Mouse (Mus musculus) embryonic facial prominence, embryonic 14.5 days (tissue): ENCODE measurements at regions not wholly inside any gene's neighbourhood (a gene's known extent, or its start where the extent isn't known, plus 50 kb on each side); places are given as distances from the start of the nearest gene placed in this dataset.

ENCODE experiments used
- ATAC-seq: fragments of 200-750 bp; cut with Nextera tagmentation; 2 replicates; pipeline ENCODE4 v1.8.0; 2017; ENCODE audit warnings: low read depth, moderate number of reproducible peaks, moderate TSS enrichment
- DNase-seq: peaks from one replicate; pipeline ENCODE4 v3.0.0-alpha.2; 2015; ENCODE audit warnings: low spot score
- H3K27ac ChIP-seq: fragments of 300-500 bp; sonication (generic); replicated peaks from 2 replicates; pipeline ENCODE4 v1.5.1; 2014; ENCODE audit warnings: low read depth, mild to moderate bottlenecking, low read length, moderate library complexity
- H3K27me3 ChIP-seq: fragments of 300-500 bp; sonication (generic); replicated peaks from 2 replicates; pipeline ENCODE4 v1.6.1; 2014; ENCODE audit warnings: low read length; ENCODE audit not compliant: control insufficient read depth, insufficient read depth
- H3K36me3 ChIP-seq: fragments of 300-500 bp; sonication (generic); 2 replicates; pipeline ENCODE4 v1.6.1; 2014; ENCODE audit warnings: low read length, mixed read lengths; ENCODE audit not compliant: control insufficient read depth, insufficient read depth
- H3K4me1 ChIP-seq: fragments of 300-500 bp; sonication (generic); 2 replicates; pipeline ENCODE4 v1.6.1; 2014; ENCODE audit warnings: antibody characterized with exemption, low read length; ENCODE audit not compliant: control insufficient read depth, insufficient read depth
- H3K4me2 ChIP-seq: fragments of 300-500 bp; sonication (generic); 2 replicates; pipeline ENCODE4 v1.6.1; 2014; ENCODE audit warnings: low read depth, mild to moderate bottlenecking, low read length, moderate library complexity, mixed read lengths
- H3K4me3 ChIP-seq: fragments of 300-500 bp; sonication (generic); 2 replicates; pipeline ENCODE4 v1.5.1; 2014; ENCODE audit warnings: low read depth, mild to moderate bottlenecking, low read length
- H3K9ac ChIP-seq: fragments of 300-500 bp; sonication (generic); 2 replicates; pipeline ENCODE4 v1.6.1; 2014; ENCODE audit warnings: low read depth, mild to moderate bottlenecking, low read length, moderate library complexity, mixed read lengths
- H3K9me3 ChIP-seq: fragments of 300-500 bp; sonication (generic); 2 replicates; pipeline ENCODE4 v1.6.1; 2016; ENCODE audit warnings: low read length; ENCODE audit not compliant: control insufficient read depth
- WGBS: fragments of 180-500 bp; shearing (Covaris S2); extraction: QIAGEN DNeasy Blood & Tissue Kit; methylation state at CpG from one replicate; pipeline ENCODE4 v1.1.7; 2014; 5-methylcytosine and 5-hydroxymethylcytosine counted together

DNA sequence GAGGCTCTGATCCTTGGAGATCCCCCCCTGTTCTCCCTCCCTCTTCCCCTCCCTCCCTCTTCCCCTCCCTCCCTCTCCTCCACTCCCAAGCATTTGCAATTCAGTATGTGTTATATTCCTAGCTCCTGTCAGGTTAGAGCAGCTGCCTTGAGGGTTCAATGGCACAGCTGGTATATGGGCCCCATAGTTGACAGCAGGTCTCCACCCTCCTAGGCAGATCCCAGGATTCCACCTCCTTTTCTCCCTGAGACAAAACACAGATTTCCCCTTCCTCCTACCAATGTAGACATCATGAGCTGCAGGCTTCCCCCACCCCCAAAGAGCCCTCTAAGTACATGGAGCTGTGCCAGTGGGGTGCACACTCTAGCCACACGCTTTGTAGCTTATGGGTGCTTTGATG lies 137.8 kb downstream of the Unc5cl start:
- no peak for ATAC-seq
- 76% methylated on average over 1 of the region's 1 CpGs for WGBS
- no peak overlapping the region for H3K4me2 ChIP-seq
- H3K9me3 ChIP-seq = no peaks in the 10 kb centered on the region
- no peak overlapping the region for H3K27ac ChIP-seq
- H3K36me3 ChIP-seq = no peaks in the 10 kb centered on the region
- H3K4me1 ChIP-seq = no peaks in the 10 kb centered on the region
- H3K4me3 ChIP-seq = no peak overlapping the region
- no peak for DNase-seq
- H3K27me3 ChIP-seq = no peaks in the 10 kb centered on the region
- H3K9ac ChIP-seq = no peak overlapping the region

DNA sequence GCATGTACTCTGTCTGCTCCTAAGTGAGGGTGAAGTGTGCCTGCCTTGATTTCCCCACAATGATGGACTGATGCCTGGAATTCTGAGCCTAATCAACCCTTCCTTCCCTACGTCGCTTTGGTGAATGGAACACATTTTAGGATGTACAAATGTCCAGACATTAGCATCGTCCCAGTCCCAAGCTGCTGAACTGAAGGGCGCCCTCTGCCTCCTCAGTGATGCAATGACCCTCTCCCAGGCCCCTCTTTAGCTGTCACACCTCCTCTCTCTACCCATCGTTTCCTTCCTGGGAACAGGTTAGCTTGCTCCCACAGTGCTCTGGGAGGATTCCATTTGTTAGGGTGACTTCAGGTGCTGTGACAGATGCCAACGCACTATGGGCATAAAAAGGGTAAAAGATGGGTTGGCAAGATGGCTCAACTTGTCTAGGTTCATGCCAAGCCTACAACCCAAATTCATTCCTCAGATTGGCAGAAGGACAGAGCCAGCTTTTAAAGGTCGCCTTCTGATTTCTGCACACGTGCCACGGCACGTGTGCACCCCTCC lies 140.8 kb downstream of the Unc5cl start:
- WGBS = 73% methylated on average over 10 of the region's 10 CpGs

DNA sequence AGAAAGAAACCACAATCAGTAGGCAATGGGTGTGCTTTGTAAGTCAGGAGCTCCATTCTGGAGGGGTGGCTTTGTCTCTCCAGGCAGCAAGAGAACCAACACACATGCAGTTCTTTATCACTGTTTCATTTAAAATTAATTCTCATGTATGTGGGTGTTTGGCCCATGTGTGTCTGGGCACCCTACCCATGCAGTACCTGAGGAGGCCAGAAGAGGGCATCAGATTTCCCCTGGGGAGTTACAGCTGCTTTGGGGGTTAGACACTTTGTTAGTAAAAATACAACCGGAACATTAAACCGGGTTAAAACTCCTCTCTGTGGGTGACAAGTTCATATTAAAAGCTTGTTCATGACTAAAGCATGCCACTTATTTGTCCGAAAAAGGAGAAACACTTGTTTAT lies 141.7 kb downstream of the Unc5cl start:
- H3K27me3 ChIP-seq = no peaks in the 10 kb centered on the region
- H3K27ac ChIP-seq = no peak overlapping the region
- no peaks in the 10 kb centered on the region for H3K9me3 ChIP-seq
- H3K36me3 ChIP-seq = no peaks in the 10 kb centered on the region
- no peak for DNase-seq
- no peak overlapping the region for H3K9ac ChIP-seq
- H3K4me3 ChIP-seq = no peak overlapping the region
- H3K4me1 ChIP-seq = no peaks in the 10 kb centered on the region
- no peak overlapping the region for H3K4me2 ChIP-seq
- no peak for ATAC-seq
- WGBS = 83% methylated on average over 3 of the region's 3 CpGs

More for the DNA sequence above, 140.8 kb downstream of the Unc5cl start:
- DNase-seq (no peak), ATAC-seq (no peak)
- Histone ChIP-seq H3K9ac (no peak overlapping the region), H3K4me3 (no peak overlapping the region), H3K4me1 (no peaks in the 10 kb centered on the region), H3K4me2 (no peak overlapping the region), H3K27me3 (no peaks in the 10 kb centered on the region), H3K27ac (no peak overlapping the region), H3K9me3 (no peaks in the 10 kb centered on the region), H3K36me3 (no peaks in the 10 kb centered on the region)

- DNase-seq (no peak), ATAC-seq (no peak)
- Histone ChIP-seq H3K9ac (no peak overlapping the region), H3K27me3 (no peaks in the 10 kb centered on the region), H3K4me2 (no peak overlapping the region), H3K36me3 (no peaks in the 10 kb centered on the region), H3K4me3 (no peak overlapping the region), H3K27ac (no peak overlapping the region), H3K4me1 (no peaks in the 10 kb centered on the region), H3K9me3 (no peaks in the 10 kb centered on the region)
- WGBS = 87% methylated on average over 1 of the region's 1 CpGs
Observed at GRCm38 (mm10) chr17:48597301-48597700, 142.6 kb downstream of the Unc5cl start.

DNA sequence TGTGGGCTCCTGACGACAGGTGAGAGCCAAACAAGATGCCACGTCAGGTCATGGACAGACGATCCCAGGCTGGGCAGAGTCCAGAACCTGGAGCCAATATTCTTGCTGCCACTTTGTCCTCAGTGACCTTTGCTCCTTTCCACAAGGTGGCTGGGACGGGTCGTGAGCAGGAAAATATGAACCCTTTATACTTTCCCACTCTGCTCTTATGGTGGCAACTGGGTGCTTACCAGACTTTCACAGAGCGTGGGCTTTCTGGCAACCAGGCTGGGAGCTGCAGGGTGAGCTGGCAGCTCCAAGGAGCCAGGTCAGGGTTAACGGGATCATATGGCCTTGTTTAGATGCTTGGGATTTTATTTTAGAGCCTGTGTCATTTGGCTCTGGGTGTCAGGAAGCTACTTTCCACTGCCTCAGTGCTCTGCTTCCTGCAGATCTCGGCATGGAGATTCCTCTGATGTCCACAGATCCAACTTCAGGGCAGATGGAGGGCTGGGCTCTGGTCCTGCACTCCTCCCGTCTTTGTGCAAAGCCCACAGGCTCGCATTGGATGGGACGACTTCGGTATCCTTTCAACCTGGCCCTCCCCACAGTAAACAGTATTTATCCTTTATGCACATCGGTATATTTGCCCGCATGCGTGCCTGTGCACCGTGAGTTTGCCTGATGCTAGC lies 143.9 kb downstream of the Unc5cl start:
- 82% methylated on average over 16 of the region's 16 CpGs for WGBS
- no peaks in the 10 kb centered on the region for H3K27me3 ChIP-seq
- H3K9ac ChIP-seq = no peak overlapping the region
- DNase-seq (no peak), ATAC-seq (no peak)
- no peaks in the 10 kb centered on the region for H3K36me3 ChIP-seq
- H3K9me3 ChIP-seq = no peaks in the 10 kb centered on the region
- no peak overlapping the region for H3K4me3 ChIP-seq
- no peak overlapping the region for H3K27ac ChIP-seq
- no peak overlapping the region for H3K4me2 ChIP-seq
- no peaks in the 10 kb centered on the region for H3K4me1 ChIP-seq

DNA sequence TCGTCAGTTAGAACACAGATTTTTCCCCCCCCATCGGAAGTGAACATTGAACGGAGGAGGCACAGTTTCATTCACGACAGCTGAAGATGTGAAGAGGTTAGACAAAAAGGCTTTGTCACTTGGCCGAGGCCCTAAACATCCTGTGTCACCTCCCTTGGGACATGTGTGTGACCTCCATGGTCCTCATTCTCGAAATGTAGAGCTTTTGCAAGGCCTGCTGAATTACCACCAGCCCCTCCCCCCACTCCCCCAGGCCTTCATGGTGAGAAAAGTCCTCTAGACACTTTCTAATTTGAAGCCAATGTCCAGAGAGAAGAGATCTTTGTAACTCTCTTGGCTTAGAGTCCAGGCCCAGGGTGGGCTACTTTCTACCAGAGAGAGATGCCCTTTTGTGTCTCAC lies 145.5 kb downstream of the Unc5cl start:
- Histone ChIP-seq H3K9me3 (no peaks in the 10 kb centered on the region), H3K4me1 (no peaks in the 10 kb centered on the region), H3K27ac (no peak overlapping the region), H3K9ac (no peak overlapping the region), H3K27me3 (no peaks in the 10 kb centered on the region), H3K36me3 (no peaks in the 10 kb centered on the region), H3K4me3 (no peak overlapping the region), H3K4me2 (no peak overlapping the region)
- DNase-seq = no peak
- 43% methylated on average over 6 of the region's 6 CpGs for WGBS
- no peak for ATAC-seq

DNA sequence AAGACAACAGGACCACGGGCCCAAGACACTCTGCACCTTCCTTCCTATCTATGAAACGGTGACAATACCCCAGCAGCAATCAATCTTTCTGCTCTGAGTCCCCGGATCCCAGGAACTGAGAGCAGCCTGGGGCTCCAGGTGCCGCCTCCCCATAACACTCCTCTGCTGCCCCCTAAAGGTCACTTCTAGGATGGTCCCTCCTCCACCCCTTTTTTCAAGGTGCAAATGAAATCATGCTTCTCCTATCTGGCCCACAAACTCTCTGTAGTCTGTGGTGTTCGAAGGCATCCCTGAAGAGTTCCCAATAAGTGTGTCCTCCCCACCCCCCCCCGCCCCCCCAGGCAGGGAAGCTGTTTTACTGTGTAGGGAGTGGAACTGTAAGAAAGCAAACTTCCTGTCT lies 147.9 kb downstream of the Unc5cl start:
- Histone ChIP-seq H3K4me1 (no peaks in the 10 kb centered on the region), H3K4me2 (no peak overlapping the region), H3K27ac (no peak overlapping the region), H3K9me3 (no peaks in the 10 kb centered on the region), H3K36me3 (no peaks in the 10 kb centered on the region), H3K9ac (no peak overlapping the region), H3K4me3 (no peak overlapping the region), H3K27me3 (no peaks in the 10 kb centered on the region)
- DNase-seq = peak; percentile 67
- WGBS = 7% methylated on average over 6 of the region's 6 CpGs
- peak; percentile 54; the same call in 1 of the 2 replicates for ATAC-seq

DNA sequence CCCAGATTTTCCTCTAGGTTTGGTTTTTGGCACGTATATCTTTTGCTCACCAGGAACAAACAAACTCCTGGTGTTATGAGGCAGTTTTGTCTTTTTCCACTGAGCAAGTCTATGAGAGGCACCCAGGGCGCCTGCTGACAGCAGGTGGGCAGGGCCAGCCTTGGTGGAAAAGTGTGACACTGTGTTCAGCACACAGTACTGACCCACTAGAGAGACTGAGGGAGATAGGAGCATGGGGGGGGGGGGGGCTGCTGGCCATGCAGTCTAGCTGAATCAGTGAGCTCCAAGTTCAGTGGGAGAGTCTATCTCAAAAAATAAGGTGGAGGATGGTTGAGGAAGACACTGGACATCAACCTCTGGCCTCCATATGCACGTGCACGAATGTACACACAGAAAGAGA lies 152.1 kb downstream of the Unc5cl start:
- Histone ChIP-seq H3K9me3 (no peaks in the 10 kb centered on the region), H3K4me3 (no peak overlapping the region), H3K36me3 (no peaks in the 10 kb centered on the region), H3K27me3 (no peaks in the 10 kb centered on the region), H3K9ac (no peak overlapping the region), H3K27ac (no peak overlapping the region), H3K4me1 (no peaks in the 10 kb centered on the region), H3K4me2 (no peak overlapping the region)
- no peak for DNase-seq
- WGBS = 90% methylated on average over 4 of the region's 4 CpGs
- no peak for ATAC-seq

GRCm38 (mm10) chr17:48608315-48608714 lies 153.6 kb downstream of the Unc5cl start:
- H3K27ac ChIP-seq = no peak overlapping the region
- H3K4me2 ChIP-seq = no peak overlapping the region
- H3K36me3 ChIP-seq = no peaks in the 10 kb centered on the region
- no peak for DNase-seq
- ATAC-seq = no peak
- no peaks in the 10 kb centered on the region for H3K27me3 ChIP-seq
- H3K9ac ChIP-seq = no peak overlapping the region
- H3K9me3 ChIP-seq = no peaks in the 10 kb centered on the region
- H3K4me1 ChIP-seq = no peaks in the 10 kb centered on the region
- WGBS = 58% methylated on average over 3 of the region's 3 CpGs
- H3K4me3 ChIP-seq = no peak overlapping the region
